Mouse (Mus musculus) liver, embryonic 14.5 days (tissue): ENCODE data around the gene Smlr1. TPM values are rescaled to one million over a fixed set of nuclear protein-coding genes. Genes with fewer than 3 reads are reported as not detected.

Experiments used
- ATAC-seq: fragments of 200-750 bp; cut with Nextera tagmentation; 2 replicates; pipeline ENCODE4 v1.8.0; 2017; ENCODE audit warnings: moderate number of reproducible peaks, mild to moderate bottlenecking, moderate library complexity; ENCODE audit not compliant: insufficient read depth
- DNase-seq, 3 experiments: peaks; one replicate each; pipeline ENCODE4 v3.0.0-alpha.2; 2012 to 2013; ENCODE audit warnings: low read depth in 3 of 3, low spot score in 3 of 3
- H3K27ac ChIP-seq: fragments of 300-500 bp; sonication (generic); 2 replicates; pipeline ENCODE4 v1.5.1; 2014; ENCODE audit warnings: moderate library complexity, mild to moderate bottlenecking, control low read depth, inconsistent platforms
- H3K27me3 ChIP-seq: fragments of 300-500 bp; sonication (generic); 2 replicates; pipeline ENCODE4 v1.6.1; 2014; ENCODE audit warnings: mild to moderate bottlenecking, low read length, moderate library complexity; ENCODE audit not compliant: control insufficient read depth, insufficient read depth
- H3K36me3 ChIP-seq: fragments of 300-500 bp; sonication (generic); replicated peaks from 2 replicates; pipeline ENCODE4 v1.6.1; 2014; ENCODE audit warnings: low read depth; ENCODE audit not compliant: control insufficient read depth, insufficient read depth
- H3K4me1 ChIP-seq, 2 experiments: fragments of 200-500 bp in 1 of 2; fragments of 300-500 bp in 1 of 2; sonication (generic) in 1 of 2; replicated peaks; 2 replicates each; pipeline ENCODE4 v1.6.1; 2012 to 2014; ENCODE audit warnings: antibody characterized with exemption in 1 of 2, inconsistent platforms in 1 of 2, low read length in 1 of 2; ENCODE audit not compliant: control insufficient read depth in 2 of 2, insufficient read depth in 2 of 2
- H3K4me2 ChIP-seq: fragments of 300-500 bp; sonication (generic); 2 replicates; pipeline ENCODE4 v1.6.1; 2014; ENCODE audit warnings: low read depth, mild to moderate bottlenecking, control low read depth, moderate library complexity
- H3K4me3 ChIP-seq, 2 experiments: fragments of 200-500 bp in 1 of 2; fragments of 300-500 bp in 1 of 2; sonication (generic) in 1 of 2; 2 replicates each; pipeline ENCODE4 v1.5.1; 2012 to 2014; ENCODE audit warnings: low read depth in 2 of 2, low read length in 2 of 2, mild to moderate bottlenecking in 2 of 2, control low read depth in 1 of 2, inconsistent platforms in 1 of 2, moderate library complexity in 1 of 2; ENCODE audit not compliant: insufficient read depth in 1 of 2
- H3K9ac ChIP-seq: fragments of 300-500 bp; sonication (generic); replicated peaks from 2 replicates; pipeline ENCODE4 v1.6.1; 2014; ENCODE audit warnings: mild to moderate bottlenecking, control low read depth, moderate library complexity
- H3K9me3 ChIP-seq: fragments of 300-500 bp; sonication (generic); 2 replicates; pipeline ENCODE4 v1.6.1; 2016; ENCODE audit warnings: low read length, mixed read lengths; ENCODE audit not compliant: control insufficient read depth
- CTCF ChIP-seq: IDR thresholded peaks from 2 replicates; pipeline ENCODE4 v1.5.1; 2016; ENCODE audit warnings: antibody characterized with exemption, low read depth, control low read depth
- EP300 ChIP-seq: IDR thresholded peaks from 2 replicates; pipeline ENCODE4 v1.6.1; 2016; ENCODE audit warnings: antibody characterized with exemption, low read depth
- WGBS: fragments of 180-500 bp; shearing (Covaris S2); extraction: QIAGEN DNeasy Blood & Tissue Kit; methylation state at CpG from one replicate; pipeline ENCODE4 v1.1.7; 2014; ENCODE audit not compliant: insufficient replicate concordance; 5-methylcytosine and 5-hydroxymethylcytosine counted together
- polyA plus RNA-seq, 2 experiments: library from polyadenylated mRNA; depleted of rRNA in 1 of 2; stranded (reverse) in 1 of 2; unstranded in 1 of 2; fragments of >200 nt; fragmentation: Nextera tagmentation in 1 of 2; extraction: Ambion mirVana in 1 of 2; gene quantifications; 2 replicates each; pipeline versions ENCODE4 v1.2.1 to v1.2.3; 2012 to 2014

Gene Smlr1
- polyA plus RNA-seq, 2 experiments, result 16.5 to 17.7 TPM

GRCm38 (mm10) chr10:25534467-25534866 is 1.6 kb downstream of the Smlr1 start:
- no peaks in the 10 kb centered on the region for H3K36me3 ChIP-seq
- ATAC-seq (no peak), DNase-seq (no peak)
- H3K4me3 ChIP-seq, result peak overlapping the region in 1 of 2 experiments; percentile 28; a peak in 2 of 4 replicates
- no peak overlapping the region for H3K9ac ChIP-seq
- peaks cover 0 to 2% of the 10 kb centered on the region in 2 experiments; a peak in 1 of 4 replicates for H3K4me1 ChIP-seq
- H3K27me3 ChIP-seq, result no peaks in the 10 kb centered on the region
- no peak overlapping the region for H3K27ac ChIP-seq
- peak overlapping the region; percentile 37 for H3K4me2 ChIP-seq
- no peaks in the 10 kb centered on the region for H3K9me3 ChIP-seq
- no peak for TF ChIP-seq EP300
- no peak for TF ChIP-seq CTCF
- 58% methylated on average over 5 of the region's 5 CpGs for WGBS

DNA sequence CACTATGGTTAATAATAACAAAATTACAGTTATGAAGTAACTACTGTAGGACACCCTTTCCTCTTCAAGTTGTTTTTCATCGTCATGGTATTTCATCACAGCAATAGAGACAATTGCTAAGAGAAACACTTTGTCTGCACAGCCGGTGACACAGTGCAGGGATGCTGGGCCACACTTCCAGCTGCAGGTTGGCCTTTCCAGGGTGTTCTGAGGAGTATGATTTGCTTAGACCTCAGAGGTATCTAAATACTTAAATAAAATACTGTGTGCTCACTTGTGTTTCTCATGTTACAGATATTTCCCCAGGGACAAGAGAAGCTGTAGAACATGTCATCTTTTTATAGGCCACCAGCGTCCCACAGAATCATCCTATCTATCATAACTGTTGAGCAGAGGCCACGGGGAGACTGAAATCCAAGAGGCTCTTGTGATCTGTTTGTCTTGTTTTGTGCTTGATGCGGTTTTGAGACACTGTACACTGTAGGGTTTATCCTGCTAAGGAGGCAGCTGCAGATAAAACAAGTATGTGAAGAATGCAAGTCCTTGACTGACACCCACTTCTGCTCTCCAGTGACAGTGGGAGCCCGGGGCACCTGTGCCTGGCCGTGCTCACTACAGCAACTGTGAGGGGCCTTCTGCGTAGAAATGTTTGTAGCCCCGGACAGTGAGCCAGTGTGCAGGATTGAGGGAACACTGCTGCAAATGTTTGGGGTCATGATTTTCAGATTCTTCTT is 2.4 kb downstream of the Smlr1 start:
- no peak for DNase-seq
- Histone ChIP-seq H3K9me3 (no peaks in the 10 kb centered on the region), H3K4me3 (no peak overlapping the region), H3K4me2 (peak overlapping the region; percentile 37), H3K36me3 (no peaks in the 10 kb centered on the region), H3K9ac (no peak overlapping the region), H3K4me1 (no peaks in the 10 kb centered on the region; a peak in 1 of 4 replicates), H3K27me3 (no peaks in the 10 kb centered on the region), H3K27ac (no peak overlapping the region)
- 59% methylated on average over 9 of the region's 9 CpGs for WGBS
- TF ChIP-seq EP300 (no peak), CTCF (no peak)
- ATAC-seq, result no peak

GRCm38 (mm10) chr10:25533105-25533504 is 3.0 kb downstream of the Smlr1 start:
- no peak for TF ChIP-seq CTCF
- TF ChIP-seq EP300, result no peak
- no peaks in the 10 kb centered on the region for H3K36me3 ChIP-seq
- DNase-seq, result no peak
- H3K27ac ChIP-seq, result no peak overlapping the region
- no peaks in the 10 kb centered on the region for H3K9me3 ChIP-seq
- H3K4me1 ChIP-seq, result no peaks in the 10 kb centered on the region
- H3K4me3 ChIP-seq, result no peak overlapping the region
- H3K27me3 ChIP-seq, result no peaks in the 10 kb centered on the region
- no peak overlapping the region for H3K4me2 ChIP-seq
- H3K9ac ChIP-seq, result no peak overlapping the region
- ATAC-seq, result no peak
- 50% methylated on average over 2 of the region's 2 CpGs for WGBS

DNA sequence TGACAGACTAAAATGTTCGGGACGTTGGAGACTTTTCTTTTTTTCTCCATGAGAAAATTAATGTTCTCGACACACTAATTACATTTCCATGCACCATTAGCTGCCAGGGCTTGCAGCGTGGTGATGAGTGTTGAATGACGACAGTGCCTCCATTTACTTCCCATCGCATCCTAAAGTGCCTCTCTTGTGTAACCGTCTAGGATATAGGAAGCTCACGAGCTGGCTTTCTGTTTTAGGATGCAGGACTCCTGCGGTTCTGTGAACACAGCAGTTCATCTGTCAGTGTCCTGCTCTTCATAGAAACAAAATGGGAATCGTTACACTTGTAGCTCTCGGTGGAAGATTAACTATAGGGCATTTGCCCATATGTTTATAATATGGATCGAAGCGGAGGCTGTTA is 4.7 kb downstream of the Smlr1 start:
- no peaks in the 10 kb centered on the region for H3K27me3 ChIP-seq
- ATAC-seq, result no peak
- no peaks in the 10 kb centered on the region for H3K9me3 ChIP-seq
- WGBS, result 68% methylated on average over 13 of the region's 13 CpGs
- no peak overlapping the region for H3K9ac ChIP-seq
- H3K4me2 ChIP-seq, result no peak overlapping the region
- H3K4me1 ChIP-seq, result no peaks in the 10 kb centered on the region
- no peak overlapping the region for H3K4me3 ChIP-seq
- H3K36me3 ChIP-seq, result no peaks in the 10 kb centered on the region
- H3K27ac ChIP-seq, result no peak overlapping the region
- DNase-seq, result no peak
- TF ChIP-seq CTCF (no peak), EP300 (no peak)

DNA sequence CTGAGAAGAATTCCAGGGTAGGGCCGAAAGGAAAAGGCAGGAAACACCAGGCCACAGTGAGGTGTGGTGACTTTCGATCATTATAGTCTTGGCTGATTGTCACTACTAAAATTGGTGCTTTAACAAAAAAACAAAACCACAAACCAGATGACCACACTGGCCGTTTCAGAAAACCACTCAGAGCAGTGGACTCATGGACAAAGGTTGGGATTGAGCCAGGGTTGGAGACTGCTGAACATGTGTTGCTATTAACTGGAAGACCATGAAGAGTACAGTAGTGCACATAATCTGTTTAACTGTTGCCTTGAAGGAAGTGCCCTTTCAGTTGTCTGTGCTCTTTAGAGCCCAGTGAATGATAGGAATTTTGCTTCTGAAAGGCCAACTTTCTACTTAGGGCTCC is 8.9 kb downstream of the Smlr1 start:
- no peaks in the 10 kb centered on the region for H3K4me1 ChIP-seq
- no peaks in the 10 kb centered on the region for H3K27me3 ChIP-seq
- H3K4me3 ChIP-seq, result no peak overlapping the region
- H3K36me3 ChIP-seq, result no peaks in the 10 kb centered on the region
- WGBS, result 48% methylated on average over 3 of the region's 3 CpGs
- DNase-seq (no peak), ATAC-seq (no peak)
- no peak overlapping the region for H3K27ac ChIP-seq
- H3K9ac ChIP-seq, result no peak overlapping the region
- no peaks in the 10 kb centered on the region for H3K9me3 ChIP-seq
- no peak for TF ChIP-seq EP300
- no peak for TF ChIP-seq CTCF
- H3K4me2 ChIP-seq, result no peak overlapping the region
